11 mouse cellular contexts compared by ENCODE assay signal in the genomic region with DNA sequence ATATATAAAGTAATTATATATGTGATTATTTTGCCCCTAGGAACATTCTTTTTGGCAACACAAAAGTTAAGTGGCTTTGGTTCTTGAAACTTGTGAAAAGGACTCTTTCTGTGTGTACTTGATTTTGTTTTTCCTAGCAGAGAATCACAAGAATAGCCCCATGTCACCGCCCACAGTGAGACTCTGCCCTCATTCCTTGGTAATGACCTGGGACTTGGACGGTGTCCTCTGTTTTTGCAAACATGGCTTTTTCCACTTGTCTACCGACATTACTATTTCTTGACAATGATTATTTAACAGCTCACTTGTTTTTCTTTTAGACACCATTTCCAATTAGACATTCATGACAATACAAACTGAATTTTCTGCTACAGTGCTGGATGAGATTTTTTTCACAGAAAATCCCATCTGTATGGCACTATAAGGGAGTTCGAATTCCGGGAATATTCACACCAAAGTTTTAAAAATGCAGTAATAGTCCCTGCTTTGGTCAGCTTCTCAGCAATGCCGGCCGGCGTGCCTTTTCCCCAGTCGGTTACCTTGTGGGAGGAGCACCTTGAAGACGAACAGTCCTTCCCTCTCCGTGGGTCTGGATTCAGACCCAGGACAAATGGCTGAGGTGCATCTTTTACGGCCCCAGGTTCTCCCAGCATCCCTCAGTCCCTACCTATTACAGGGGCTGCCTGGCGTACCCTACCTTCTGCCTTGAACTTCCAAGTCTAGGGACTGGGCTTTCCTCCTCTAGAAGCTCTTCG. TPM values are rescaled to one million over a fixed set of nuclear protein-coding genes. Genes with fewer than 3 reads are reported as not detected.
DNase-seq lines count a peak whose midpoint lies in the region; ATAC-seq lines count a peak whose summit lies in the region.
"Had no signal": no experiment of that assay in that cellular context is flagged by ENCODE, and none has a peak within 500 bp of the region (broad histone marks: within the 10 kb centered on the region; RNA-seq: fewer than 3 reads in every experiment).

No protein-coding gene starts in this region.

- peak; percentile 18 for DNase-seq in urinary bladder, postnatal 14 days (ENCODE audit: low spot score)
- DNase-seq in urinary bladder, adult 2 months (ENCODE audit: low spot score), result no peak
- peak; percentile 60 for DNase-seq in heart, adult 8-10 months (ENCODE audit: low spot score)
- peak; percentile 70 for DNase-seq in kidney, postnatal 14 days
- peak; percentile 58 for DNase-seq in skeletal muscle tissue, adult 2 months (ENCODE audit: low read depth, low spot score)
- no peak for DNase-seq in frontal cortex, postnatal 10 days (ENCODE audit: low spot score in 2 of 2)
- DNase-seq: cerebellum, postnatal 25 days; forebrain, postnatal 0 days; liver had no signal

- ATAC-seq in erythroid progenitor cell, adult 5-6 weeks (replicated peaks; ENCODE audit: low FRiP score, poor library complexity, severe bottlenecking), result no peak
- ATAC-seq: forebrain, postnatal 0 days; inflammation-experienced regulatory T-cells, adult 6 months had no signal

RNA-seq across cellular contexts. Expression of a gene that starts 22.4 kb away (rescaled TPM):
- 3.4 and 10.0 TPM in 2 replicates for polyA plus RNA-seq in urinary bladder, adult 2 months (2012; rRNA removed)
- 10 to 100 TPM; 22.1 to 29.5 (median 26.8) TPM for total RNA-seq in heart, adult 8-10 months (2022)
- not detected in 2 replicates for total RNA-seq in erythroid progenitor cell, adult 5-6 weeks (2015; ENCODE audit: low replicate concordance)
- total RNA-seq in erythroid progenitor cell, adult 5-6 weeks (2017; ENCODE audit: low replicate concordance), result not detected in 2 replicates

RNA-seq across cellular contexts. Expression of a gene that starts 55.6 kb away (rescaled TPM):
- 0.25 and 0.44 TPM in 2 replicates for polyA plus RNA-seq in urinary bladder, adult 2 months (2012; rRNA removed)
- 10 to 100 TPM; 37.0 to 50.2 (median 46.8) TPM for total RNA-seq in heart, adult 8-10 months (2022)
- 84.0 and 109 TPM in 2 replicates for total RNA-seq in erythroid progenitor cell, adult 5-6 weeks (2015; ENCODE audit: low replicate concordance)
- 100 and 101 TPM in 2 replicates for total RNA-seq in erythroid progenitor cell, adult 5-6 weeks (2017; ENCODE audit: low replicate concordance)
- polyA plus RNA-seq: inflammation-experienced regulatory T-cells, adult 6 months had no signal

Comparison
In these comparisons a context has a peak if more than half of its experiments do, and no peak if none do; other contexts are left out.
1. DNase-seq: peak in urinary bladder, postnatal 14 days (single experiment), heart, adult 8-10 months (single experiment), kidney, postnatal 14 days (single experiment) and skeletal muscle tissue, adult 2 months (single experiment); none in urinary bladder, adult 2 months (single experiment) and frontal cortex, postnatal 10 days (0 of 2).
2. RNA of a gene that starts 22.4 kb away (total RNA-seq): 22.1 to 29.5 TPM in heart, adult 8-10 months; not detected in erythroid progenitor cell, adult 5-6 weeks; every median in the first group is over 10 times any median in the second.